Mouse (Mus musculus): ENCODE measurements around the gene Pfkm.

DNA sequence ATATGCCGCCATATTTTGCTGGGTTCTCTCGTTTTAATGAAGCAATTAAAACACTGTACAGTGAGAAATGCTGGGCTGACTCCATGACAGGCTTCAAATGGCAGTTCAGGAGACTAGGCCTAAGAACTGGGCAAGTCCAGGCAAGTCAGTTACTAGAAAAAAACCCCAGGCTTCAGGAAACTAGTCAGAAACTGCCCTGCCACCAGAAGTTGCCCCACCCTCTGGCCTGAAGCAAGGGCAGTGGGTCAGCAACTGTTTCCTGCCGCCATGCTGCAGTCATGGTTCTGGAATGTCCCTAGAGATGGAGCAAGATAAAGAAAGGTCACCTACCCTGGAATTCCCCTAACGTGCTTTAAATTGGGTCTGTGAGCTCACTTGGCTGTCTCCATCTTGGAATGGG is 63.6 kb downstream of the Pfkm start:
- no peak for TF ChIP-seq CTCF (IDR thresholded peaks at IDR 0.05)
- no peak for TF ChIP-seq POLR2A (IDR thresholded peaks at IDR 0.05; ENCODE audit: insufficient read depth, low read depth, low read length)

All from heart, adult 2 months (tissue).